11 mouse cellular contexts compared by ENCODE assay signal in the genomic region with DNA sequence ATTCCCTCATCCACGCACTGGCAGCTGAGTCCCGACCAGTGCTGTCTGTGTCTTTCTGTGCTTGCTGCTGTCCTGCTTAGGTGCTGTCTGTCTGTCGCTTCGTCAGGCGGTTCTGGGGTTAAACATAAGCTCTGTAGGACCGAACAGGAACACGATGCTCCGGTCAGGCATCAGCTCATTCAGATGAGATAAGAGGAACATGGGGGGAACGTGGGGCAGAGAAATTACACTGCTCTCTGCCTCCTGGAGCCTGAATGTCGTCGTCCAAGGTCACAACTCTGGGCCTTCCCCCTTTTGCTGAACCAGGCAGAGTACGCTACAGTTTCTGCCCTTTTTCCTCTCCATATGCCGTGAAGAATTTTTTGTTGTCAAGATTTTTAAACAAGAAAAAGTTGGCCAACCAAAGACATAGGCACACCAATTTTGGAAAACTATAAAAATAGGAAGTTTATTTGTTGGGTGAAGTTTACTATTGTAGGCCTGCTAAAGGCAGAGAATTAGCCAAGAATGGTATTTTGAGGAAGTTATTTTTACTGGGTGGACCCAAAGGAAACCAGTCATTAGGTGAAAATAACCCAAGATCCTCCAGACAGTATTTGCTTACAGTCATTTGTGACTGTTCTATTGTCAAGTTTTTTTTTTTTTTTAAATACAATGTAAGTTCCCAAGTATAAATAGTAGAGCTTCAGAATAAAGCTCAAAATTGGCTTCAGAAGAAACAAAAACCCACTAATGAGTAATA.
A peak's percentile ranks its signal among the peaks of the same experiment; 100 is the strongest.
DNase-seq lines count a peak whose midpoint lies in the region; ATAC-seq lines count a peak whose summit lies in the region.
"Had no signal": no experiment of that assay in that cellular context is flagged by ENCODE, and none has a peak within 500 bp of the region (broad histone marks: within the 10 kb centered on the region; RNA-seq: fewer than 3 reads in every experiment).

No protein-coding gene starts in this region.

- peaks cover 16% of the 10 kb centered on the region for H3K4me1 ChIP-seq in limb, embryonic 15.5 days
- H3K4me1 ChIP-seq in limb, embryonic 10.5 days: peaks cover 26% of the 10 kb centered on the region
- peaks cover 77% of the 10 kb centered on the region for H3K4me1 ChIP-seq in heart, embryonic 10.5 days
- H3K4me1 ChIP-seq in megakaryocyte, embryonic 14.5 days: peaks cover 84% of the 10 kb centered on the region
- no peaks in the 10 kb centered on the region; the same call in none of the 2 replicates for H3K4me1 ChIP-seq in forebrain, embryonic 14.5 days (ENCODE audit: control insufficient read depth, insufficient read depth, low read length)

- 78% methylated on average over 13 of the region's 13 CpGs for WGBS in limb, embryonic 15.5 days
- WGBS in limb, embryonic 10.5 days: 86% methylated on average over 13 of the region's 13 CpGs
- 31% methylated on average over 13 of the region's 13 CpGs for WGBS in heart, embryonic 10.5 days
- 89% methylated on average over 13 of the region's 13 CpGs for WGBS in forebrain, embryonic 14.5 days

- H3K9ac ChIP-seq in limb, embryonic 15.5 days: no peak overlapping the region
- H3K9ac ChIP-seq in forebrain, embryonic 14.5 days (ENCODE audit: low read length): no peak overlapping the region
- H3K9ac ChIP-seq: forebrain, embryonic 12.5 days; hindbrain, embryonic 14.5 days had no signal

- H3K4me2 ChIP-seq in limb, embryonic 15.5 days: no peak overlapping the region
- no peak overlapping the region for H3K4me2 ChIP-seq in forebrain, embryonic 14.5 days (ENCODE audit: low read length)
- H3K4me2 ChIP-seq: forebrain, embryonic 12.5 days; hindbrain, embryonic 14.5 days had no signal

- H3K4me3 ChIP-seq in limb, embryonic 15.5 days: no peak overlapping the region
- no peak overlapping the region for H3K4me3 ChIP-seq in limb, embryonic 10.5 days
- no peak overlapping the region for H3K4me3 ChIP-seq in heart, embryonic 10.5 days
- peak overlapping the region; percentile 85 for H3K4me3 ChIP-seq in megakaryocyte, embryonic 14.5 days (replicated peaks)
- H3K4me3 ChIP-seq in forebrain, embryonic 14.5 days (ENCODE audit: low read depth, low read length): no peak overlapping the region
- H3K4me3 ChIP-seq: forebrain, embryonic 12.5 days had no signal

- peak overlapping the region; percentile 9; the same call in 1 of the 2 replicates for H3K27ac ChIP-seq in limb, embryonic 15.5 days
- no peak overlapping the region for H3K27ac ChIP-seq in limb, embryonic 10.5 days
- H3K27ac ChIP-seq in heart, embryonic 10.5 days: peak overlapping the region; percentile 86
- H3K27ac ChIP-seq in forebrain, embryonic 14.5 days (ENCODE audit: low read depth, low read length): no peak overlapping the region
- H3K27ac ChIP-seq: forebrain, embryonic 12.5 days; hindbrain, embryonic 14.5 days had no signal

- DNase-seq in limb, embryonic 10.5 days (ENCODE audit: low spot score): no peak
- DNase-seq in MEL-GATA-1-ER (ENCODE audit: extremely low read depth, low read depth): peak; percentile 60
- no peak for DNase-seq in heart, embryonic 10.5 days (ENCODE audit: low spot score)
- no peak for DNase-seq in forebrain, embryonic 14.5 days (ENCODE audit: low spot score)
- DNase-seq in retina, embryonic 14.5 days (ENCODE audit: low spot score): no peak
- no peak for DNase-seq in spleen, adult 12 weeks (ENCODE audit: low spot score)
- DNase-seq: cerebellum, postnatal 10 days had no signal

- H3K9me3 ChIP-seq in limb, embryonic 15.5 days: no peaks in the 10 kb centered on the region
- no peaks in the 10 kb centered on the region for H3K9me3 ChIP-seq in limb, embryonic 10.5 days (replicated peaks)
- H3K9me3 ChIP-seq in heart, embryonic 10.5 days: no peaks in the 10 kb centered on the region
- no peaks in the 10 kb centered on the region for H3K9me3 ChIP-seq in megakaryocyte, embryonic 14.5 days
- H3K9me3 ChIP-seq in forebrain, embryonic 14.5 days (replicated peaks; ENCODE audit: control insufficient read depth, low read length): no peaks in the 10 kb centered on the region
- H3K9me3 ChIP-seq: forebrain, embryonic 12.5 days had no signal

- no peak for ATAC-seq in limb, embryonic 15.5 days (ENCODE audit: insufficient number of reproducible peaks, low FRiP score, low TSS enrichment, low read depth)
- no peak for ATAC-seq in forebrain, embryonic 14.5 days

- no peaks in the 10 kb centered on the region for H3K27me3 ChIP-seq in limb, embryonic 15.5 days
- H3K27me3 ChIP-seq in limb, embryonic 10.5 days (ENCODE audit: low read depth, poor library complexity, severe bottlenecking): no peaks in the 10 kb centered on the region
- H3K27me3 ChIP-seq in heart, embryonic 10.5 days (ENCODE audit: insufficient read depth, poor library complexity, severe bottlenecking): no peaks in the 10 kb centered on the region
- no peaks in the 10 kb centered on the region for H3K27me3 ChIP-seq in megakaryocyte, embryonic 14.5 days (replicated peaks)
- no peaks in the 10 kb centered on the region for H3K27me3 ChIP-seq in forebrain, embryonic 14.5 days (replicated peaks; ENCODE audit: control insufficient read depth, insufficient read depth, low read length)
- H3K27me3 ChIP-seq: forebrain, embryonic 12.5 days had no signal

- no peaks in the 10 kb centered on the region for H3K36me3 ChIP-seq in limb, embryonic 15.5 days
- H3K36me3 ChIP-seq in limb, embryonic 10.5 days: no peaks in the 10 kb centered on the region
- H3K36me3 ChIP-seq in heart, embryonic 10.5 days: no peaks in the 10 kb centered on the region
- H3K36me3 ChIP-seq in megakaryocyte, embryonic 14.5 days (replicated peaks; ENCODE audit: low read length): no peaks in the 10 kb centered on the region
- H3K36me3 ChIP-seq in forebrain, embryonic 14.5 days (ENCODE audit: control insufficient read depth, insufficient read depth, low read length): no peaks in the 10 kb centered on the region
- H3K36me3 ChIP-seq: forebrain, embryonic 12.5 days had no signal

Comparison
In these comparisons a context has a peak if more than half of its experiments do, and no peak if none do; other contexts are left out.
1. H3K27ac ChIP-seq: peak in limb, embryonic 15.5 days (single experiment) and heart, embryonic 10.5 days (single experiment); none in limb, embryonic 10.5 days (single experiment) and forebrain, embryonic 14.5 days (single experiment).